Mouse (Mus musculus) heart, adult 2 months (tissue): Measurements from ENCODE around the gene Ube2ql1.

ENCODE experiments used
- CTCF ChIP-seq: fragments of 200-600 bp; IDR thresholded peaks from 2 replicates; pipeline ENCODE4 v1.8.1; 2022; ENCODE audit warnings: antibody characterized with exemption, mild to moderate bottlenecking, moderate library complexity
- EP300 ChIP-seq: fragments of 200-500 bp; IDR thresholded peaks from 2 replicates; pipeline ENCODE4 v1.6.1; 2011; ENCODE audit warnings: low read depth, low read length, control low read depth; ENCODE audit not compliant: insufficient read depth
- POLR2A ChIP-seq: fragments of 200-500 bp; IDR thresholded peaks from 2 replicates; pipeline ENCODE4 v1.6.1; 2011; ENCODE audit warnings: mild to moderate bottlenecking, low read depth, low read length, control low read depth; ENCODE audit not compliant: insufficient read depth

DNA sequence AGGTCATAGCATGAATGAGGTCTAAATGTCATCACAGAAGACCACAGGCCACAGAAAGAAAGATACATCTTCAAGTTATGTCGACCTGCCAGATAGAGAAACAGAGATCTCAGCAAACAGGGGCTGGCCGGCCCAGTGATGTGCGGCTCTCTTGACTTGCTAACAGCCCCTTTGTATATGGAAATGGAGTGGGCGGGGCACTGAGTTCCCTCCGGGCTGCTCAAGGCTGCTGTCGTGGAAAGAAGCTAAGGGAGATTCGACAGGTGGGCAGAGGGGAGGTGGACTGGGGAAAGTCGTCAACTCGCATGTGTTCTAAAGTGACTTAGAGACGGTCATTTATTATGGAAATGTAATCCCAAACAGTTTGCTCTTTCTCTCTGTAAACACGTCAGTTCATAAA lies 36.2 kb downstream of the Ube2ql1 start:
- TF ChIP-seq CTCF: no peak
- TF ChIP-seq EP300: no peak
- TF ChIP-seq POLR2A: no peak
